Mouse (Mus musculus) monocyte, adult 2 months (primary cell): ENCODE results near the gene Lrrc4b.

Experiments used
- DNase-seq, 2 experiments: peaks; one replicate each; pipeline ENCODE4 v3.0.0; 2022; ENCODE audit warnings: low spot score in 2 of 2, low read depth in 1 of 2

The Lrrc4b gene

DNA sequence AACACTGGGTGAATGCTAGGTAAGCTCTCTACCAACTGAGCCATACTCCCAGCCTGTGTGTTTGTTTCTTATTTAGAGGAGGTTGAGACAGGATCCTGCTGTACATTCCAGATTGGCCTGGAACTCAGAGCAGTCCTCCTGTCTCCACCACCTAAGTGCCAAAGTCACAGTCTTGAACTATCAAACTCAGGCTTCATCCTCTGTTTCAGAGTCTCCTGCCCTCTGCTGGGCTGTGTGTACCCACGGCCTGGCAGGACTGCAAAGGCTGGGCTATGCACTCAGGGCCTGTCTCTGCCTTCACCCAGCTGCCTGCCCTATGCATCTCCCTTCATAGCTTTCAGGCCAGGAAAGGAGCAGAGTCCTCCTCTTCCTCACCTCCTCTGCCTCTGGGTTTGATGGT, 7.4 kb downstream of the Lrrc4b start:
- DNase-seq = no peak

DNA sequence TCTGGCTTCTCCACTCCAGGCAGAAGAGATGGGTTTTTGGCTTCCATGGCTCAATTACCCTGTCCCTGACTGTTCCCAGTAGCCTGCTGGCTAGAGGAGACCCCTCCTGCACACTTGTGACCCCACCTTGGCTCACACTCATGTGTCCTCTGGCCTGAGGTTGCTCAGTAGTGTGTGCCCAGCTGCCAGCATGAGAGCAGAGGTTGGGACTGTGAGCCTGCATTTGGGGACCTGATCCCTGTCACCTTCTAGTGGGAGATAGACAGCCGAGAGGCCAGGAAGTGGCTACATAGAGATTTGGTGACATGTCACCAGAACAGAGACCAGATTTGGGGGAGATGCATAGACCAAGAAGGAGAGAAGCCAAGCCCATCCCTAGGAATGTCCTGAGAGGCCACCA, 8.4 kb downstream of the Lrrc4b start:
- DNase-seq = no peak

DNA sequence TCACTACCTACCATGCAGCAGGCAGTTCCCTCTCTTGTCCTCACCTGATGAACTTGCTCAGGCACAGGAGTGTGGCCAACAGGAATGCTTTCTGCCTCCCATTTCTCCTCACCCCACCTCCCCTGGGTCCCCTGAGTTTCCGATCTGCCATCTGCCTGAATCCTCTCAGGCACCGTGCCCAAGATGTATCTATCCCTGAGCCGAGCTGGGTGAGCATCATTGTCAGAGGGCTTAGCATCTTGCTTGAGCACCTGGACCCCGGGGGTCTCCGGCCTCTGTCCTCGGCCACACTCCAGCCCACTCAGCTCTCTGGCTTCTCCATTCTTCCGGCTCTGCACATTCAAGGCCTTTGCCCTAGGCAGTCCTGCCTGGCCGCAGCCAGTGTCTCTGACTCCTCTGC, 9.1 kb downstream of the Lrrc4b start:
- no peak for DNase-seq

DNA sequence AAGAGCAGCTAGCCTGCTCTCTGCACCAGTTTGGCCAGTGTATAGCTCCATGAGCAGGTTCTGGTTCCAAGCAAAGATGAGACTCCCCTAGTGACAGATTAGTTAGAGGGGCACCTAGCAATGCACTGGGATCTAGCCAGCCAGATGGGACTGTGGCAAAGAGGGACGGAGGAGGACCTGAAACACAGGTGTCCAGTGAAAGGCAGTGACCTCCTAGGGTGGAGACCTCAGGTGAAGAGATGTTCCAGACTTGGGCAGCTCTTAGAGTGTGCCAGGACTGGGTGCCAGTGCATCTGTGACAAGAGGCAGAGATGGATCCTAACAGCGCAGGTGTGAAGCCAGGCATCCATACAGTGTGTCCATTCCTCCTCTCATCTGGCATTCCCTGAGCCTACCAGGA, 10.9 kb downstream of the Lrrc4b start:
- DNase-seq = no peak

DNA sequence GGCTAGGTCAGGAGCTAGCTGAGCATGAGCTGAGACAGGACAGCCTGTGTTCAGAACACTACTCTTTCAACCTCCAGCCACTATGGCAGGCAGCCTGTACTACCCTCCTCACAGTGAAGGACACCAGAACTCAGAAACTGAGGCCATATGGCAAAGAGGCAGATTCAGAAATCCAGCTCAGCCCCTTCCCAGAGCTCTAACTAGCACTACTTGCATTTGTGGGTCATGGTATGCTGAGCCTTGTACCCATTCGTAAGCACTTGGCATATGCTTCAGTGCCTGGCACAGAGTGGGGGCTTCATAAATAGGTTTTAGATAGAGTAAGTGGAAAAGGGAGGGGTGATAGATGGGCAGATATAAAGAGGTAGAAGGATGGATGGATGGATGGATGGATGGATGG, 11.7 kb downstream of the Lrrc4b start:
- DNase-seq = no peak

DNA sequence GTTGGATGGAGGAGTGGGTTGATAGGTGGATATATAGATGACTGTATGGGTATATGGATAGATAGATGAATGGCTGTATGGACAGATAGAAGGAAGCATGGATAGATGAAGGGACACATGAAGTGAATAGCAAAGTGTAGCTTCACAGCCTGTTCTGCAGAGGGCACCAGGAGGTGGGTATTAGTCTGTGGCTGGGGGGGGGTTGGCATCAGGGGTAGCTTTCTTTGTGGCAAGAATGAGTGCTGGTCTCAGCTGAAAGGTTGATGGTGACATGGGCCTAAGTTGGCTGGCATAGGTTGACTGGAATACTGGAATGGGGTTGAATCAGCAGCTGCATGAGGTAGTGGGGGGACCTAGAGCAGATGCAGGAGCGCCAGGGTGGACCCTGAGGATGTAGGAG, 12.4 kb downstream of the Lrrc4b start:
- no peak for DNase-seq

DNA sequence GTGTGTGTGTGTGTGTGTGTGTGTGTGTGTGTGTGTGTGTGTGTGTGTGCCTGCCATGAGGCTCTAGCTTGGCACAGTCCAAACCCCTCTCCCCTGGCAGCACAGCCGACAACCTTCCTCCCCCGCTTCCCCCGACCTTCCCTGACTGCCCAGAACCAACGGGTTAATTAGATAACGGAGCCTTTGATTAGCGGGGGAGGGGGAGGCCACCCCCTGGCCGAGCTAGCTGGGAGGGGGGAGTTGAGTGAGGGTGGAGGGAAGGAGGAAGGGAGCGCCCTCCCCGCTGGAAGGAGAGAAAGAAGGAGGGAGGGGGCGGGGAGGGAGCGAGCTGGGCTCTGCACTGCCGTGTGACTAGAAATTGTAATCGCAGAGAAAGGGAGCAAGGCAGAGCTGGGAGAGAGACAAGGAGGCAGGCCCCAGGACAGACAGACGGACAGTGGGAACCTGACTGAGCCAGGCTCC, 12.9 kb downstream of the Lrrc4b start:
- no peak for DNase-seq

DNA sequence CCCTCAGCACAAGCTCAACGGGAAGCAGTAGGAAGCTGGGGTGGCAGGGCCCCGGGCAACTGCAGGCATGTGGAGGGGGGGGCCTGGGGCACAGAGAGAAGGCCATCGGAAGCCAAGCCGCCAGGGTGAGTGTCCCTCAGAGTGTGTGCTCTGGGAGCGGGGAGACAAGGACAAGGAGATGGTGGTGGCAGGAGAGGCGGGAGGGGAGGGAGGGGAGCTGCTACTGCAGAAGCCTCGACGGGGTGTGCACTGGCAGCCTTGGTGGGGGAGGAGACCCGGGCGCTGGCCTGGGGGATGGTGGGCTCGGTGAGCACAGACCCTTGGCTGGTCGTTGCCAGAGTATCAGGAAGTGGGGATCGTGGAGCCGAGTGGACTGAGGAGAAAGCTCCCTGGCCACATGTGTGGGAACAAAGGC, 13.6 kb downstream of the Lrrc4b start:
- no peak for DNase-seq

DNA sequence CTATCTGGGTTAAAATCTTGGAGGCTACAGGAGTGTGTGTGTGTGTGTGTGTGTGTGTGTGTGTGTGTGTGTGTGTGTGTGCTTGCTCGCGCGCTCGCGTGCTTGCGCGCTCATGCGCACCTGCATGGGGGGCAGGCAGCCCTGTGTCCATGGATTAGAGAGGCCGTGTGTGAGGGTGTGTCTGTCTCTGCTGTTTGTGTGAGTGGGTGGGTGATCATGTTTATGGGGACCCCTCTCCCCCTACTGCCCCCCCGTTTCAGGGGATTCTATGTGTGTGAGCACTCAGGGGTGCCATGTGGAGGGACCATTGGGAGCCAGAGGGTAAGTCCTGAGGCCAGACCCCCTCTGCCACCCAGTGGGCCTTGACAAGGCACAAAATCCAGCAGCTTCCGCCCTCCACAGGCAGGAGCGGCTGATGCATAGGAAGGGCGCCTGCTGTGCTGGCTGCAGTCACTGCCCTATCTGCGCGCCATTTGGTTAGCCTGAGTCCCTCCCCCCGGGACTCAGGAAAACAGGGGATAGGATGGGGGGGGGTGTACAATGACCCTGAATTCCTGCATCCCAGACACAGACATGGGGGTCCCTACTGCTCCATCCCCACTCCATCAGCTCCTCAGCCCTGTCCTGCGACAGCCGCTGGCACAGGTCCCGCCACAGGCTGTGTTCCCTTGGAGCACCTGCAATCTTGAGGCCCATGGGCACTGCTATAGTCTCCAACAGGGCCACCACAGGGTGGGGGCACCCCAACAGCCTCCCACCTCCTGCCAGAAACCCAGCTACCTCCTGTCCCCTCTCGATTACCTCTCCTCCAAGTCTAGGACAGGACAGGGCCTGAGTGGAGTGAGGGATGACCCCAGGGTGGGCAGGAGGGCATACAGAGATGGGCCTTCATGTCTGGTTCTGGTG, 14.7 kb downstream of the Lrrc4b start:
- no peak for DNase-seq

DNA sequence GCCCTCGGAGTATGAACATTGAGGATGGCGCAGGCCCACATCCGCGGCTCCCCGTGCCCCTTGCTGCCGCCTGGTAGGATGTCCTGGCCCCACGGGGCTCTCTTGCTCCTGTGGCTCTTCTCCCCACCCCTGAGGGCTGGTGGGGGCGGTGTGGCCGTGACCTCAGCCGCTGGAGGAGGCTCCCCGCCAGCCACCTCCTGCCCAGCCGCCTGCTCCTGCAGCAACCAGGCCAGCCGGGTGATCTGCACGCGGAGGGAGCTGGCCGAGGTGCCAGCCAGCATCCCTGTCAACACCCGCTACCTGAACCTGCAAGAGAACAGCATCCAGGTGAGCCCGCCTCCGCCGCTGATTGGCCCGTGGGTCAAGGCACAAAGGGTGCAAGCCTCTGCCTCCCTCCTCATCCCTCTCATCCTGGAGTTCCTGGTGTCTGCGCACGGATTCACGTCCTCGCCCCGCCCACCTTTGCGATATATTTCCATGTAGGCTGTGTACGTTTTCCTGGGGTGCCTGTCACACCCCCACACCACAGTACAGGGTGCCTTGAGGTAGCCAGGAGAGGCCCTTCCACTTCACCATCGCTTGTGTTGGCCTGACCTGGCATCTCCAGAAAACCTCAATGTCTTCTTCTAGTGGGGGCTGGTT, 16.2 kb downstream of the Lrrc4b start:
- no peak for DNase-seq

DNA sequence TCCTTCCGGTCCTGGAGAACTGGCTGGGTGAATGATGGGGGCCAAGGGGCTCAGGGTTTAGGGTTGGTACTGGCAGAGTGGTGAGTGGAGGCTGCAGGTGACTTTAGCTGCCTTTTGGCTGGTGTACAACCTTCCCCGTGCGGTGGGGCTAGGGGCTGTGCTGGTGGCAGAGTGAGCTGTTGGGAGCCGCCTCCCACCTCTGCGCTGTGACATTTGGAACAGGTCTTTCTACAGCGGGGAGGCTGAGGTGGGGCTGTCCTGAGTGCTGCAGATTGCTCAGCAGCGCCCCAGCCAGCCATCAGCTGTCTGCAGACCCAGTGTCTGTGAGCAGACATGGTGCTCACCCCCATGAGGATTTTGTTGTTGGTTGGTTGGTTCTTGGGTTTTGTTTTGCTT, 16.7 kb downstream of the Lrrc4b start:
- no peak for DNase-seq

DNA sequence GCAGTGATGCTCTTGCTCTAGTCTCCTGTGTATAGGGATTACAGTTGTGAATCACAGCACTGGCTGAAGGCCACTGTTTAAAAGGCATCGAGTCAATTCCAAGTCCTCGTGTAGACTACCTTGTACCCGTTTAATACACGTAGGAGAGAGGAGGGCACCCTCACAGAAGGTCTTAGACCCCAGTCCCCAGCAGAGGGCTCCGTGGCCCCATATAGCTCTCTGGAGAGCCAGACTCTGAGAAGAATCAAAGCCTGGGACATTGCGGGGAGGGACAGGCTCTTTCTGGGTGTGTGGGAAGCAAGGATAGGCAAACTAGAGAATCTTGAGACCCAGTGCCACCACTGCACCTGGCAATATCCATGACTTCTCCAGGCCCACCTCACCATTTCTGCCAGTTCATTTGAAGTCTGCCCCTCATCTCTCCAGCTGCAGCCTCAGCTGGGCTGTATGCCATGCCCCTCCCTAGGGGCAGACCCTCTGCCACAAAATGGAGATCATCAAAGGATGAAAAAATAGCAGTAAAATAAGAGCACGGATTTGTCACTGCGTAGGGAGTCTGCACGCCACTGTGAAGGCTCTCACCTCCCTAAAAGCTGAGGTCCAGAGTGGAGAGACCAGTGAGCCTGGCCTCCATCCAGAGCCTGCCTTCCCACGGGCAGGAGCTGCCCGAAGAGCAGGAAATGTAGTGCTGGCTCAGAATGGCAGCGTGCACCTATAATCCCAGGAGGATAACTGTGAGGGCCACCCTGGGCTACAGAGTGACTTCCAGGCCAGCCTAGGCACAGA, 17.4 kb downstream of the Lrrc4b start:
- DNase-seq = no peak

DNA sequence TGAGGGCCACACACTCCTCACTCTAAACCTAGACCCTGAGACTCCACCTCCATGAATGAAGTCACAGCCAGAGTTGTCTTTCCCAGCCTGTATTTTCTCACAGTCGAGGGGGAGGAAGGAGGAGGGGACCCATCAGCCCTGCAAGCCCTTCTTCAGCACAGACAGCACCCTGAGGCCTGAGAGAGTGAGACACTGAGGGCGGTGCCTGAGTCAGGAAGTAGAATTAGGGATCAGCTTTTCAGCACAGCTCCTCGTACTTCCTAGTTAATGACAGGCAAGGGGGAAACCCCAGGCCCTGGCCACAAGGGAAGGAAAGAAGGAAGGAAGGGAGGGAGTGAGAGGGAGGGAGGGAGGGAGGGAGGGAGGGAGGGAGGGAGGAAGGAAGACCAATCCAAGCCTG, 24.4 kb downstream of the Lrrc4b start:
- DNase-seq = no peak

DNA sequence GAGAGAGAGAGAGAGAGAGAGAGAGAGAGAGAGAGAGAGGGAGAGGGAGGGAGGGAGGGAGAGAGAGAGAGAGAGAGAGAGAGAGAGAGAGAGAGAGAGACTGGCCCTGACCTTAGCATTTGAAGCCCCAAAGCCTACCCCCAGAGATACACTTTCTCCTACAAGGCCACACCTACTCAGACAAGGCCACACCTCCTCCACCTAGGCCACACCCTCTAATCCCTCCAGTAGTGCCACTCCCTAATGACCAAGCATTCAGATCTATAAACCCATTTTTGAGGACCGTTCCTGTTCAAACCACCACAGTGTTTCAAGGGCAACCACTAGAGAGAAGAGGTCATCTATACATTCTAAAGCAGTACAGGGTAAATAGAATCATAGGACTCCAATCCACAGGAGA, 27.5 kb downstream of the Lrrc4b start:
- no peak for DNase-seq

DNA sequence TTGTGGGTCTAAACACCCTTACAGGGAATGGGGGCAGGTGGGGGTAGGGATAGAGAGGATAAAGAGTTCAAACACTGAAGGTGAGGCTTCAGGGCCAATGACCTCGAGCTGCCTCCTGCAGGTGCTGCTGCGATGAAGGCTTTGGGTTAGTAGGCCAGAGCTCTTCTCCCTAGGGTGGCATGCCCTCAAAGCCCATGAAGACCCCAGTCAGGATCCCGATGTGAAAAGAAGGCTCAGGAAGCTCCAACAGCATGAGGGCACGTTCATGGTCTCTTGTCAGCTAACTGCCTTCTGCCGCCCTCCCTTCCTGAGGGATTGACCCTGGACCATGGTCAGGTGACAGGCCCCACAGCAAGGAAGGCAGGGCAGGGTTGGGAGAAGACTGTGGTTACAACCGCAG, 31.2 kb downstream of the Lrrc4b start:
- DNase-seq = no peak

DNA sequence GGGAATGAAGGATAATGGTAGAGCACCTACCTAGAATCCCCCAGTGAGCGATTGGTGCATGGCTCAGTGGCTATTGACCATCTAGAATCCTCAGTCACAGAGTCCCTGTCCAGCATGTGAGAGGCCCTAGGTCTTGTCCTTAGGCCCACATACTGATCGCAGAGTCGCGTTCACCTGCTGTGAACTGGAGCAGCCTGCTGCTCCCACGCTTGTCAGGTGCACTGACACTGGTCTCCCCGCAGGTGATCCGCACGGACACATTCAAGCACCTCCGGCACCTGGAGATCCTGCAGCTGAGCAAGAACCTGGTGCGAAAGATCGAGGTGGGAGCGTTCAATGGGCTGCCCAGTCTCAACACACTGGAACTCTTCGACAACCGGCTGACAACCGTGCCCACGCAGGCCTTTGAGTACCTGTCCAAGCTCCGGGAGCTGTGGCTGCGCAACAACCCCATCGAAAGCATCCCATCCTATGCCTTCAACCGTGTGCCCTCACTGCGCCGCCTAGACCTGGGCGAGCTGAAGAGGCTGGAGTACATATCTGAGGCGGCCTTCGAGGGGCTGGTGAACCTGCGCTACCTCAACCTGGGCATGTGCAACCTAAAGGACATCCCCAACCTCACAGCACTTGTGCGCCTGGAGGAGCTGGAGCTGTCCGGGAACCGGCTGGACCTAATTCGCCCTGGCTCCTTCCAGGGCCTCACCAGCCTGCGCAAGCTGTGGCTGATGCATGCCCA, 32.1 kb downstream of the Lrrc4b start:
- DNase-seq = no peak

DNA sequence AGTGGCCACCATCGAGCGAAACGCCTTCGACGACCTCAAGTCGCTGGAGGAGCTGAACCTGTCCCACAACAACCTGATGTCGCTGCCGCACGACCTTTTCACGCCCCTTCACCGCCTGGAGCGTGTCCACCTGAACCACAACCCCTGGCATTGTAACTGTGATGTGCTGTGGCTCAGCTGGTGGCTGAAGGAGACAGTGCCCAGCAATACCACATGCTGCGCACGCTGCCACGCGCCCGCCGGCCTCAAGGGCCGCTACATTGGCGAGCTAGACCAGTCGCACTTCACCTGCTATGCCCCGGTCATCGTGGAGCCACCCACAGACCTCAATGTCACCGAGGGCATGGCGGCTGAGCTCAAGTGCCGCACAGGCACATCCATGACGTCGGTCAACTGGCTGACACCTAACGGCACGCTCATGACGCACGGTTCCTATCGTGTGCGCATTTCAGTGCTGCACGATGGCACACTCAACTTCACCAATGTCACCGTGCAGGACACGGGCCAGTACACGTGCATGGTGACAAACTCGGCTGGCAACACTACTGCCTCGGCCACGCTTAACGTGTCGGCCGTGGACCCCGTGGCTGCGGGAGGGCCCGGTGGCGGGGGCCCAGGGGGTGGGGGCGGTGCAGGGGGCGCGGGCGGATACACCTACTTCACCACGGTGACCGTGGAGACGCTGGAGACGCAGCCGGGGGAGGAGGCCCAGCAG, 32.8 kb downstream of the Lrrc4b start:
- no peak for DNase-seq

DNA sequence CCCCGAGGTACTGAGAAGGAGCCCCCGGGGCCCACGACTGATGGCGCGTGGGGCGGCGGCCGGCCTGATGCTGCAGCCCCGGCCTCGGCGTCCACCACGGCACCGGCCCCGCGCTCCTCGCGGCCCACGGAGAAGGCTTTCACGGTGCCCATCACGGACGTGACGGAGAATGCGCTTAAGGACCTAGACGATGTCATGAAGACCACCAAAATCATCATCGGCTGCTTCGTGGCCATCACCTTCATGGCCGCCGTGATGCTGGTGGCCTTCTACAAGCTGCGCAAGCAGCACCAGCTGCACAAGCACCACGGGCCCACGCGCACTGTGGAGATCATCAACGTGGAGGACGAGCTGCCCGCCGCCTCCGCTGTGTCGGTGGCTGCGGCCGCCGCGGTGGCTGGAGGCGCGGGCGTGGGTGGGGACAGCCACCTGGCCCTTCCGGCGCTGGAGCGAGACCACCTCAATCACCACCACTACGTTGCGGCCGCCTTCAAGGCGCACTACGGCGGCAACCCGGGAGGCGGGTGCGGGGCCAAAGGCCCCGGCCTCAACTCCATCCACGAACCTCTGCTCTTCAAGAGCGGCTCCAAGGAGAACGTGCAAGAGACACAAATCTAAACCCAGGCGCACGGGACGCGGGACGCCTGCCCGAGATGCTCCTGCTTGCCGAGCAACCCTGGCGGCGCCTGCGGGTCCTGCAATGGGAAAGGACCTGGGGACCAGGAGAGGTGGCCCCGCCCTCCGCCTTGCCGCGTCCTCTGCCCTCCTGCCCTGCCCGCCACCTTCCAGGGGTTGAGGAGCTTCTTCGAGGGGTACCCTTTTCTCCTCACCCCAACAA, 33.6 kb downstream of the Lrrc4b start:
- no peak for DNase-seq

DNA sequence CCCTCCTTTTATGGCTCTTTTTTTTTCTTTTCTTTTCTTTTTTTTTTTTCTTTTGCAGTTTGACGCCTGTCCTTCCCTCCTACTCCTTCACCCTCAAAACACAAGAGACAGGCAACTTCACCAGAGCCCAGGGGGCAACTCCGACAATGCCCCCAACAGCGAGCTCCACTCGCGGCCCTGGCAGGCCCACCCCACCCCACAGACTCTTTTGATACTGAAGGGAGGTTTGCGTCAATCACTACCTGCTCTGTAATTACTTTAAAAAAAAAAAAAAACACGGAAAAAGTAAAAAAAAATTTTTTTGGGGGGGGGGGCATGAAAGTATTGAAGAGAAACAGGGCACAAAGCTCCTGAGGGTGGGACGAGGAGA, 34.2 kb downstream of the Lrrc4b start:
- no peak for DNase-seq
